Mouse (Mus musculus) thymus, postnatal 14 days (tissue): ENCODE measurements around the gene Ncapd2.
A peak's percentile ranks its signal among the peaks of the same experiment; 100 is the strongest.
"Not testable (repeated sequence)": the region's sequence is repeated elsewhere in the genome, so short reads cannot be mapped to it uniquely, and the experiment has no call there.

Experiments
- DNase-seq: peaks from one replicate; pipeline ENCODE4 v3.0.0; 2021

The Ncapd2 gene

DNA sequence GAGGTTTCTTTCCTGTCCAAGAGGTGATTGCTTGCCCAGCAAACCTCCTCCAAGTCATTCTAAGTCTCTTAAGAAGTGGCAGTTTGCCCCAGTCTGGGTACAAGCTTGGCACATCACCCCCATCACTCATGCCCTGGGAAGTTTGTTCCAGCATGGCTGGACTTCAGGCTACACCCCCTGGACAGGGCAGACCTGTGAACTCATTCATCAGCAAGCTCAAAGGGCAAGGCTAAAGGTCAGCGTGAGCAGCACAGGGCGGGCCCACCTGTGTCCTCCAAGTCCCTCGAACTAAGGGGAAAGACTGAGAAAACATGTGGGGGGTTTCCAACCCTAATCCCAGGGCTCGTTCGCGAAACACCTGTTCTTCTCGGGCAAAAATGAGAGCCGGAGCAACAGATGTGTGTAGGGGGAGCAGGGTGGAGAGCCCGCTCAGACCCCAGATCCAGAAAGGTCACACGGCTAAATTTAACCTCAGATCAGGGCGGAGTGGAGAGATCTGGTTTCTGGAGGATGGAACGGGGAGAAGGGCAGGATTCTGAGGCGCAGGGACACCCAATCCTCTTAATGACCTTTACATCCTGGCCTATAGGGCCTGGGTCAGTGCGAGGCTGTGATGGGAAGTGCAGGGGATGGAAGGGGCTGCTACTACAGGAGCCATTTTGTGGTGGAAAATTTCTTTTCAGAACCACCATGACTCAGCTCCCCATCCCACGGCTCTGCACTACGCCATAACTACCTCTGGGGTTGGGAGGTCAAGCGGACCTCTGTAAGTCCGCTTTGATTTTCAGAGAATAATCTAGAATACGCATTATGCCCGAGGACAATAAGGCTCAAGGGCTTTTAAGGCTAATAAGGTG is 27.5 kb downstream of the Ncapd2 start:
- peak; percentile 26 for DNase-seq

DNA sequence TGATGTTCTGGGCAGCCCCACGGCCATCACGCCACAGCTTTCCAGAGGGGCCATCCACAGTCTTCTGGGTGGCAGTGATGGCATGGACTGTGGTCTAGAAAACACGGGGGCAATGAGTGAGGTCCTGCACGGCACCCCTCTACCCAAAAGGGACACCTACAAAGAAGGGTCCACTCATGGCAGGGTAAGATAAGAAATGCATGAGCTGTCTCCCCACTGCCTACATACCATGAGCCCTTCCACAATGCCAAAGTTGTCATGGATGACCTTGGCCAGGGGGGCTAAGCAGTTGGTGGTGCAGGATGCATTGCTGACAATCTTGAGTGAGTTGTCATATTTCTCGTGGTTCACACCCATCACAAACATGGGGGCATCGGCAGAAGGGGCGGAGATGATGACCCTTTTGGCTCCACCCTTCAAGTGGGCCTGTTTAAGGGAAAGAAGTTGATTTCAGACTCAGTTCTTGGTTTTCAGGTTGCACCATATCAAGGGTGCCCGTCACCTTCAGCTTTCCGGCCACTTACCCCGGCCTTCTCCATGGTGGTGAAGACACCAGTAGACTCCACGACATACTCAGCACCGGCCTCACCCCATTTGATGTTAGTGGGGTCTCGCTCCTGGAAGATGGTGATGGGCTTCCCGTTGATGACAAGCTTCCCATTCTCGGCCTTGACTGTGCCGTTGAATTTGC is 28.7 kb downstream of the Ncapd2 start:
- not testable (repeated sequence) for DNase-seq

DNA sequence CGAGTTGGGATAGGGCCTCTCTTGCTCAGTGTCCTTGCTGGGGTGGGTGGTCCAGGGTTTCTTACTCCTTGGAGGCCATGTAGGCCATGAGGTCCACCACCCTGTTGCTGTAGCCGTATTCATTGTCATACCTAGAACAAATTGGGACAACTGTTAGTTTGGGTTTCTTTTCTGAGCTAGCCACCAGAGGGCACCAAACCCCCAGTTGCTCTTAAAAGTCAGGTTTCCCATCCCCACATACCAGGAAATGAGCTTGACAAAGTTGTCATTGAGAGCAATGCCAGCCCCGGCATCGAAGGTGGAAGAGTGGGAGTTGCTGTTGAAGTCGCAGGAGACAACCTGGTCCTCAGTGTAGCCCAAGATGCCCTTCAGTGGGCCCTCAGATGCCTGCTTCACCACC is 29.5 kb downstream of the Ncapd2 start:
- DNase-seq = peak; percentile 85

DNA sequence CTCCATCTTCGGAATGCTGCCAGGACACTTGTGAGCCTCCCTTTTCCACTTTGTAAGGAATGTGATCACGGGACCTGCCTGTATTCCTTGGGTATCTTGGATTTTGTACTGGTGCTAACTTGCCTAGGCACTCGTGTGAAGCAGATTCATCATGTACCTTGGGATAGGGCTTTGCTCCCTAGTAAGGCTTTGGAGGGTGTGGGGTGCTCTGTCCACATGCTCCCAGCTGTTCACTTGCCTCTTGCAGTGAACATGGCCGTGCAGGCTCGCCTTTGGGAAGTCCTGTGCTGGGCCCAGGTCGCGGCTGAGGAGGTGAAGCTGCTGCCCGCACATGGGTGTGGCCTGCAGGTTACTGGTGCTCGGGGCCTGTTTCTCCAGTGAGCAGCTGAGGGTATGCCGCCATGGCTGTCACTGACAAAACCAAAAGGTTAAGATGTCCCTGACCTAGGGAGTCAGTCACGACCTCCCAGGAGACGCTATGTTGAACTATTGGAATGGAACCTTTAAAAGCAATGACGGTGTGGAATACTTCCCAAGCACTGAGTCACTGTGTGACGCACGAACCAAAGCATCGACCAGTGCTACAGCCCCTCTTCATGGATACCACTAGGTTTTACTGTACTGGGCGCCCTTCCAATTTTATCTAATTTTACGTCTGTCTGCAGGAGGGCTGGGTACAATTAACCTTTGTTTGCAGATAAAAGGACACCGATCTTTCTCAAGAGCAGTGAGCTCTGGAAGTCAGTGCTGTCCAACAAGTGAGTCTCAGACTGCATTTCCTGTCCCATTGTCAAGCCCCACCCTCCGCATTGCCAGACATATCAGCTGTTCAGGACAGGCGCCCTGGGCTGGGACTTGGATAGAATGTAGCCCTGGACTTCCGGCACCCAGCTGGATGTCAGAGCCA is 30.4 kb downstream of the Ncapd2 start:
- no peak for DNase-seq

DNA sequence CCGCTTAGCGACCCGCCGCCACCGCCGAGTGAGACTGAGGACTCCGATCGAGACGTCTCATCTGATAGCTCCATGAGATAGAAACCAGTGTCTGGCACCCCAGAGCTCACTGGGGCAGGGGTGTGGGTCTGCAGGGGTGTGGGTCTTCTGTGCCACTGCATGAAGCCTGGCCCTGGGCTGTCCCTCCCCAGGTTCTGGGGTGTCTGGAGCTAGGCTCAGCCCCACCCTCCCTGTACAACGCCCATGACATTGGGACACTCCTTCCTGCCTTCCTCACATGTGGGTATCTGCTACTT is 31.0 kb downstream of the Ncapd2 start:
- no peak for DNase-seq

DNA sequence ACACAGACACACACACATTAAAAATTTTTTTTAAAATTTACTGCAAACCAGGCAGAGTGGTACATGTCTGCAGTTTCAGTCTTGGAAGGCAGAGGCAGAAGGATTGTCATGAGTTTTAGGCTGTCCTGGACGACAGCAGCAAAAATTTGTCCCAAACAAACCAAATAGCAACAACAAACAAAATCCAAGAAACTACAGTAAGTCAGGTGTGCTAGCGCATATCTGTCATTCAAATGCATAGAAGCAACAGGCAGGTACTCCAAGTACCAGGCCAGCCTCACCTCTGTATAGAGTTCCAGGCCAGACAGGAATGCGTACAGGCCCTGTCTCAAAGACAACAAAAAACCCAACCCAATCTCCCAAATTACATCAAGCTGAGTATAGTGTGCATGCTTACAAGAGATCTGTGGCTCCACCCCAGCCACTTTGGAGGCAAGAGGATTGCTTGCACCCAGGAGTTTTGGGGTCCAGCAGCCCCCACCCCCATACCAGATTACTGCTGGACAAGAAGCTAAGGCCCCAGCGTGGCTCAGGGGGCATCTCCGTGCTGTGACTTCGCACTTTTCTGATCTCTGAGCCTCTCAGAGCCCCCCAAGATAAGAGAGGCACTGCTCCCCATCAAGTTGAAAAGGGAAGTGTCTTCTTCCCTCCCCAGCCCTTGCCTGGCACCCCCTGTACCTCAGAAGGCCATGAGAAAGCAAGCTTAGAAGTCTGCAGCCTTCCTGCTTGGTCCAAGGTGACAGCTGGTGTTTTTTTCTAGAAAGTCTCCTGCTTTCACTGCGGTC is 31.5 kb downstream of the Ncapd2 start:
- DNase-seq = no peak

DNA sequence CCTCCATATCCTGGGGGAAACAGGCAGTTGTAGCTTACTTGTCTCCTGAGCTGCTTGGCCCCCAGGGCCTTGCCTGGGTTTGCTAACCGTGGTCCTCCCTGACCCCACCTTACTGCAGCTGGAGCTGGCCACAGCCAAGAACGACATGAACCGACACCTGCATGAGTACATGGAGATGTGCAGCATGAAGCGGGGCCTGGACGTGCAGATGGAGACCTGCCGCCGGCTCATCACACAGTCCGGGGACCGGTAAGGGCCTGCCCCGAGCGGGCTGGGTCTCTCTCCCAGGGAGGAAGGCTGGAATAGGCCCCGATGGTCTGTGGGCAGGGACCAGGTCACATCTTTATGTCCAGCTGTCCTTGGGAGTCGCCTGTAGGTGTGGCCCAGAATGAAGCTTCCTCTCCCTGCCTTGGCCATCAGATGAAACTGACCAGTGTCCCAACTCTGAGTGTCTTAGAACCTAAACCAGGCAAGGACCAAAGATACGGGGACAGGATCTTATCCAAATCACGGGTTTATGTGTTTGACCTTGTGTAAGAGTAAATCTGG is 32.5 kb downstream of the Ncapd2 start:
- DNase-seq = no peak

DNA sequence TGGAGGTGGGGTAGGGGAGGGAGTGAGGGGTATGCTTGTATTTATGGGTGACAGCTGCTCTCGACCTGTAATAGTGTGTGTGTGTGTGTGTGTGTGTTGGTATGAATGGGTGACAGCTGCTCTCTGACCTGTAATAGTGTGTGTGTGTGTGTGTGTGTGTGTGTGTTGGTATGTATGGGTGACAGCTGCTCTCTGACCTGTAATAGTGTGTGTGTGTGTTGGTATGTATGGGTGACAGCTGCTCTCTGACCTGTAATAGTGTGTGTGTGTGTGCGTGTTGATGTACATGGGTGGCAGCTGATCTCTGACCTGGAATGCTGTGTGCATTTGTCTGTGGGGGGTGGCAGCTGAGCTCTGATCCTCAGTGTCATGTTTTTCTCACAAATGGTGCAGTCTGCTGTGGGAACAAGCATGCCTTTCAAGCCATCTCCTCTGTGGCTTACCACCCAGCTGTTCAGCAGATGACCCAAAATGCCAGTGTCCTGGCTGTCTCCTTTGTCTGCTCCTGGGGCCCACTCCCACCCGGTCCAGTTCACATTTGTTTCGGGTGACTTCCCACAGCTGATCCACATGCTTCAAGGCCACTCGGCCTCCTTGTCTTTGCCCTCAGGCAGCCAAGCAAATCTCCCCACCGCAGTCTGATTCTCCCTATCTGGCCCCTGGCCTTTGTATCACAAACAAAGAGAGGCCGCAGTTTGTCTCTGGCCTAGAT is 34.4 kb downstream of the Ncapd2 start:
- DNase-seq = no peak

DNA sequence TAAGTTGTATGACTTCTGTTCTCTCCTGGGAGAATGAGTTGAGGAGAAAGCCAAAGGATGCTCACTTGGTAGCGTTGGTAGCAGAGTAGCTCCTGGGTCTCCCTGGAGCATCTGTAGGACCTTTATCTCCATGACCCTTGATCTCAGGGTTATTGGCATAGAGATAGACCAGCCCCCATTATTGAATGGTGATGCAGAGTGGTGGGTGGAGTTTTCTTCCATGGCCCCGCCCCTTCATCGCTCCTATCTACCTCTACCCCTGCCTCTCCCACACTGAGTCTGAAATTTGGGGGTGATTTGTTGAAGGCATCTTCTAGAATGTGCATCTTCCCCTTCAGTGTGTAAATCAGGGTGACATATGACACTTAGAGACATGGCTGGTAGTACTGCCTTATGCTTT is 35.0 kb downstream of the Ncapd2 start:
- no peak for DNase-seq

DNA sequence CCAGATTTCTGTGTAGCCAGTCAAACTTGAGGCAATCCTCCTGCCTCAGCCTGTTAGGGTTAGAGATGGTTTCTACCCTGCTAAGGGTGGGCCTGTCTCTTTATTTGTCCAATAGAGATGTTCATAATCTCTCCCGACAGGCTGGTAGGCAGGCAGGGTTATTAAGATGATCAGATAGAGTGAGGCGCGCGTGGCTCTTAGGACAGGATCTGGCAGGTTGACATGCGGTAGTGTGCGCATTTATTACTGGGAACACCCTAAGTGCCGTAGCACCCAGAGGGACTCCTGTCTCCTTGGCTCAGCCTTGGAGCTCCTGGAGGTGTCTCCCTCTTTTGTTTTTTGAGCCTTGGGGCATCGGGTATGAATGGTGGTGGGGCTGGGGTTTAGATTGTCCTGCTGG is 36.2 kb downstream of the Ncapd2 start:
- no peak for DNase-seq

DNA sequence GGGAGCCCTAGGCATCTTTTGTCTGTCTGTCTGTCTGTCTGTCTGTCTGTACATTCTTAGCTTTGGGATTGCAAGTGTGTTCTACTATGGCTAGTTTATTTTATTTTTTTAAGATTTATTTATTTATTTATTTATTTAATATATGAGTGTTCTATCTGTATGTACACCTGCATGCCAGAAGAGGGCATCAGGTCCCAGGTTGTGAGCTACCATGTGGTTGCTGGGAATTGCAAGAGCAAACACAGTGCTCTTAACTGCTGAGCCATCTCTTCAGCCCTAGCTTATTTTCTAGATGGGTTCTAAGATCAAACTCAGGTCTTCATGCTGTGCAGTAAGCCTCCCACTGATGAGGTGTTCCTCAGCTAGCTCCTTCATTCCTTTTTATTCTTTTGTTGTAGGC is 37.0 kb downstream of the Ncapd2 start:
- DNase-seq = no peak

DNA sequence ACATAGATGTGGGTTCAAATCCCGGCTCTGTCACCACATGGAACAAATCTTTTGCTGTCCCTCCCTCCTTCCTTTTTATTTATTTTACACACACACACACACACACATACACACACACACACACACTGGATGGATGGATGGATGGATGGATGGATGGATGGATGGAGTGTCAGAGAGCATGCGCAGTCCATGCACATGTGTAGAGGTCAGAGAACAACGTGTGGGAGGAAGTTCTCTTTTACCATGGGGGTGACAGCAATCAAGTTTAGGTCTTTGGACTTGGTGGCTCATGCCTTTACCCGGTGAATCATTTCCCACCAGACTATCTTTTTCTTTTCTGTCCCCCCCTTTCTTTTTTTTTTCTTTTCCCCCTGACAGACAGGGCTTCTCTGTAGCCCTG is 37.8 kb downstream of the Ncapd2 start:
- DNase-seq = no peak

DNA sequence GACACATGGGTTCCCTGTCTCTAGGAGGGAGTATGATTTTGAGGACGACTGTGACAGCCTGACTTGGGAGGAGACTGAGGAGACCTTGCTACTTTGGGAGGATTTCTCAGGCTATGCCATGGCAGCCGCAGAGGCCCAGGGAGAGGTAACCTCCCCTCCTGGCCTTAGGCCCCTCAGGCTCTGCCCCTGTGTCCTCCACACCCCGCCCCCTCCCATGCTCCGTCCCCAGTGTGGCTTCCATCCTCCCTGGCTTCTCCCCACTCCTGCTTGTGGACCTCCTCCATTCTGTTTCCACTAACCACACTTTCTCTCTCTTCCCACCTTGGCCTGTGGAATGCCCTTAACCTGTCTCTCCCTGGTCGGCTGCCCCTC is 38.5 kb downstream of the Ncapd2 start:
- no peak for DNase-seq

DNA sequence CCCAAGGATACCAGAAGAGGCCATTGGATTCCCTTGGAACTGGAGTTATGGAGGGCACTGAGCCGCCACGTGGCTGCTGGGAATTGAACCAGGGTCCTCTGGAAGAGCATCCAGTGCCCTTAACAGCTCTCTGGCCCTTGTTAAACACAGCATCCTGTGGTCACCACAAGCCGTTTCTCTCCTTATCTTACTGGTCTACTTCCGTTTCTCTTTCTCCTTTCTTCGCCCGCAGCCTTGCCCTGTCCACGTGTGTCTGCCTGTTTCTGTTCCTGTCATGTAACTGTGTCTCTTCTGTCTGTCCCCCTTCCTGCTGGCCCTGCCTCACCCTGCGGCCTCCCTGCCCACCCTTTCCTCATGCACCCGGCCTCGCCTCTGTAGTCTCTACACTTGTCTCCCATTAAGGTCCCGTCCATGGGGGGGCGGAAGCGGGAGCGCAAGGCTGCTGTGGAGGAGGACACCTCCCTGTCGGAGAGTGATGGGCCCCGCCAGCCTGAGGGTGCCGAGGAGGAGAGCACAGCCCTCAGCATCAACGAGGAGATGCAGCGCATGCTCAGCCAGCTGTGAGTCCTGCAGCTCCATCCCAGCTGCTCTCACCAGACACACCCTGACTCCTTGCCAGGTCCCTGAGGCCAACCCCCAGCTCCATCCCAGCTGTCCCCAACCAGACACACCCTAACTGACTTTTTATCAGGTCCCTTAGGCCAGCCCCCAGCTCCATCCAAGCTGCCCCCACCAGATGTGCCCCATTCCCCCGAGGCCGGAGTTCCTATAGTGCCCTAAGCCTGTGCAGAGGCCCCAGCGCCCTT is 39.1 kb downstream of the Ncapd2 start:
- DNase-seq = no peak

DNA sequence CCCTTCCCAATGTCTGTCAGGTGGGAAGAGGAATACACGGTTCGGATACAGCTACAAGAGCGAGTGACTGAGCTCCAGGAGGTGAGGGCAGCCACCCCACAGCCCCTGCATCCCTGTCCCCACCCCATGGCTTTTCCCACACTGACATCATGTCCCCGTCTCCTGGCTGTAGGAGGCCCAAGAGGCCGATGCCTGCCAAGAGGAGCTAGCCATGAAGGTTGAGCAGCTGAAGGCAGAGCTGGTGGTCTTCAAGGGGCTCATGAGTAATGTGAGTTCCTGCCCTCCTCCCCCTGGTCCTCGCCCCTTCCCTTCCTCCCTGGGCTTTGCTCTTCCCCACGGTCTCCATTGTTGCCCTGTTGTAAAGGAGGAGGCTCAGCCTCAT is 41.9 kb downstream of the Ncapd2 start:
- no peak for DNase-seq

DNA sequence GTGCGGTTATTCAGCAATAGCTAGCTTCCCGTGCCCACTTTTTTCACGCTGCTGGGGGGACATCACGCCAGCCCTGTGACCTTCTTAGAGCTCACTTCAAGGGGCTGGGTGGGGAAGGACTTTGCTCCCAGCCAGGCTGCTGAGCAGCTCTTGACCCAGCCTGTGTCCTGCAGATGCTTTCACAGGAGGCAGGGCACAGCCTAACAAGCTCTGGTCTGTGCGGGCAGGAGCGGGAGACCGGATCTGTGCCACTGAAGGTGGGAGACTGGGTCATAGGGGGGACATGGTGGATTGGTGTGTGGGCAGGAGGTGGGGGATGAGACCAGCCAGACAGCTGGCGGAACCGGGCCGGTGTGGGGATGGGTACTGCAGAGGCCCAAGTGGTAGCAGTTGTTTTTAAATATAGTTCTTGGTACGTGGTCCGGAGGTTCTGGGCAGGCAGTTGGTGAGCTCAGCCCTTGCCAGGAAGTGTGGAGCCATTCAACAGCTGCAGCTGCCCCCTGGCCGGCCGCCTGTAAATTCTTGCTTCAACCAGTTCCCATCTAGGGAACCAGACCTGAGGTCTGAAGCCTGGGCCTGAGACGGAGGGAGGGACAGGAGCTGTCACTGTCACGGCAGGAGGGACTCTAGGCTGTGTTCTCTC is 42.5 kb downstream of the Ncapd2 start:
- DNase-seq = no peak

DNA sequence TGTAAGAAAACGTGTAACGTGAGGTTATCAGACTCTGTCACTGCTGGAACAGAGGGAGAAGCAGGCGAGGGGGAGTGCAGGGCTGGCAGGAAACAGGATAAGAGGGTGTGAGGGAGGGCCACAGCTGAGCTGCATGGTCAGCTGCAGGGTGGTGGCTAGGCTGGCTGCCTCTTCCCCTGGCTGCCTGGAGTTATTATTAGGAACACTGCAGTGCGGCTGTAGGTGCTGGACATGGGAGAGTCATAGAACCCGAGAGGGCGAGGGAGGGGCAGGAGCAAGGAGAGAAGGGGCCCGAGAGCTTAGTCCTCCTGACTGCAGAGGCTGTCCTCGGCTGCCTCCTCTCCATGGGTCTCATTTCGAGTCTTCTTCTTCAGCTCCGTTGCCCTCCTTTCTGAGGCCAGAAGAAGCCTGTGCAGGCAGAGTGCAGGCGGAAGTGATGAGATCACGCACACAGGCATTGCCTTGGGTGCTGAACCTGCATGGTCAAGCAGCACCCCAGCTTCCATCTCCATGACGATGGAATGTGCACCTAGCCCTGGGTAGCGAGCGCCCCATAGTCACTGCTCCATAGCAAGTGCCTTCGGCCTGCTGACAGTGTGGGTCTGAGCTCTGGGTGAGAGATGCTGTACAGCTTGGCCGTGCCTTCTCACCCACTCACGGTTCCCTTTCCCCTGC is 43.1 kb downstream of the Ncapd2 start:
- DNase-seq = no peak

DNA sequence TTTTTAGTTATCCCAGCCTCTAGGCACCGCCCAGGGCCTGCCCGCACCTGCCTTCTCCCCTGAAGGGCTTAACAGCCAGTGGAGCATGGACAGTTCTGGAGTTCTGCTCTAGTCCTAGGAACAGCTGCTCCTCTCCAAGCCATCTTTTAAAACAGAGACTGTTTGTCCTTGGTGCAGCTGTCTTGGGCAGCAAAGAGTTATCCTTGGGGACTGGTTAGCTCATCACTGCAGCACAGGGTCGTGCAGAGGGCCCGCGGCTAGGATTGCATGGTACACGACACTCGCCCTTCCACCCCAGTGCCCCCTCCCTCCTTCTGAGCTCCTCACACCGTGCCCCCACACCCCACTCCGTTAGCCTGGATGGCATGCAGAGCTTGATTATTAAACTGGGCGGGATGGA is 44.2 kb downstream of the Ncapd2 start:
- no peak for DNase-seq

DNA sequence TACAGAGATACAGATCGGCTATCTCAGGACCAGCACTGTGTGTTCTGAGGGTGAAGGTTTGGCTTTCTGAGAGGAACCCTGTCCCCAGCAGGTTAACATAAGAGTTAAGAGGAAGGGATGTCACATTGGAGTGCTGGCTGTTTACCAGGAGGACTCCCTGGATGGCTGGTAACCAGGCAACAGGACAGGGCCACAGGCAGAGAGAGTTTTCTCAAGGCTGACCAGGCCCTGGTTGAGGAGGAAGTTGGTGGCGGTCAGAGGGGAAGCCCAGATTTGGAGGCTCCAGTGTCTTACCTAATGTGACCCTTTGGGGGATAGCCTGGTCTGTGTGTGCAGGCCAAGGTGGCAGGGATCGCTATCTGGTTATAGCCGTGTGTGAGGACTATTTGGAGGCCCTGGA is 44.7 kb downstream of the Ncapd2 start:
- DNase-seq = no peak

DNA sequence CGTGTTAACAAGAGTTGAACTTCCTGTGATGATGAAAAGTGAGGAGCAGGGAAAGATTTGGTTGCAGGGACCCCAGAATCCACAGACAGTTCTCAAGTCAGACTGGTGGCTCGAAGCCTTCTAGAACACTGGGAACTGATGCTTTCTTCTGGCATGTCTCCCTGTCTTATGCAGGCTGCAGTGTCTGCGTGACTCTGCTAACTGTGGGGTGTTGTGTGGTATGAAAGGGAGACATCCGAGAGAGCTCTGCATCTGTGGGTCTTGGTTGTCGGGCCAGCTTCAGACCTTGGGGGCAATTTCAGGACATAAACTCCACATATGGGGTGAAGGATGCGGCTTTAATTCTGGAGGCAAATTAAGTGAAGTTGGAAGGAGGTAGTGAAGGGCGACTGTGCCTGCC is 45.4 kb downstream of the Ncapd2 start:
- DNase-seq = no peak
